Mouse (Mus musculus) midbrain, embryonic 15.5 days (tissue): ENCODE measurements around the gene Fam171a1. TPM values are rescaled to one million over a fixed set of nuclear protein-coding genes. Genes with fewer than 3 reads are reported as not detected.
A peak's percentile ranks its signal among the peaks of the same experiment; 100 is the strongest.
"Not testable (repeated sequence)": the region's sequence is repeated elsewhere in the genome, so short reads cannot be mapped to it uniquely, and the experiment has no call there.

Experiments used
- ATAC-seq: fragments of 200-750 bp; cut with Nextera tagmentation; replicated peaks from 2 replicates; pipeline ENCODE4 v1.8.0; 2017; ENCODE audit warnings: moderate TSS enrichment
- H3K27ac ChIP-seq: fragments of 300-500 bp; sonication (generic); 2 replicates; pipeline ENCODE4 v1.5.1; 2015; ENCODE audit warnings: mild to moderate bottlenecking, inconsistent platforms
- H3K27me3 ChIP-seq: fragments of 300-500 bp; sonication (generic); replicated peaks from 2 replicates; pipeline ENCODE4 v1.6.1; 2015; ENCODE audit warnings: inconsistent platforms
- H3K36me3 ChIP-seq: fragments of 300-500 bp; sonication (generic); replicated peaks from 2 replicates; pipeline ENCODE4 v1.6.1; 2015; ENCODE audit warnings: inconsistent platforms
- H3K4me1 ChIP-seq: fragments of 300-500 bp; sonication (generic); 2 replicates; pipeline ENCODE4 v1.6.1; 2015; ENCODE audit warnings: inconsistent platforms
- H3K4me2 ChIP-seq: fragments of 300-500 bp; sonication (generic); 2 replicates; pipeline ENCODE4 v1.6.1; 2015; ENCODE audit warnings: inconsistent platforms, mild to moderate bottlenecking, moderate library complexity
- H3K4me3 ChIP-seq: fragments of 300-500 bp; sonication (generic); 2 replicates; pipeline ENCODE4 v1.5.1; 2015; ENCODE audit warnings: mild to moderate bottlenecking, inconsistent platforms
- H3K9ac ChIP-seq: fragments of 300-500 bp; sonication (generic); 2 replicates; pipeline ENCODE4 v1.6.1; 2015; ENCODE audit warnings: mild to moderate bottlenecking, inconsistent platforms
- H3K9me3 ChIP-seq: fragments of 300-500 bp; sonication (generic); 2 replicates; pipeline ENCODE4 v1.6.1; 2016; ENCODE audit warnings: inconsistent platforms
- WGBS: fragments of 180-500 bp; shearing (Covaris S2); methylation state at CpG from one replicate; pipeline ENCODE4 v1.1.7; 2015; ENCODE audit warnings: mixed read lengths; 5-methylcytosine and 5-hydroxymethylcytosine counted together
- polyA plus RNA-seq: library from polyadenylated mRNA; unstranded; fragments of >200 nt; fragmentation: Nextera tagmentation; extraction: Ambion mirVana; gene quantifications from 2 replicates; pipeline ENCODE4 v1.2.1, GENCODE M21; 2015

The Fam171a1 gene
- polyA plus RNA-seq, 1 experiment from 2014 or later = 48.3 TPM

DNA sequence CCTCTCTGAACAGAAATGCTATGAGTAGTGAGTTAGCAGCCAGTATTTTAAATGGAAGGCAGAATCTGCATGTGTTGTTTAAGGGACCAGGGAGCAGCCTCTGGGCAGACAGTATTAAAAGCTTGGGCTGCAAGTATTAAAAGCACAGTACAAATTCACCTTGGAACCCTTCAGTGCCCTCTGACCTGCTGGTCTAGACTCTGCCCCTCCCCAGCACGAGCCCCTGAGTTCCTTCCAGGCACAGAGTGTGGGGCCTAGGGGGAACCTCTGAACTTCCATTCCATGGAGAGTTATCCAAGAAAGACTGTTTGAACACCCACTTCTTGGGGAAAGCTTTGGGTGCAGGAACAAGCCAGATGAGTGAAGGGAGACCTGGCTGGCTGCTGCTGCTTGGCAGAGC is 47.6 kb downstream of the Fam171a1 start:
- Histone ChIP-seq H3K4me1 (0 out of 2 replicates have a peak, but pooled peaks cover 2% of the 10 kb centered on the region), H3K4me2 (no peak overlapping the region), H3K9ac (no peak overlapping the region), H3K4me3 (no peak overlapping the region), H3K9me3 (no peaks in the 10 kb centered on the region), H3K27me3 (no peaks in the 10 kb centered on the region), H3K27ac (no peak overlapping the region), H3K36me3 (no peaks in the 10 kb centered on the region)
- ATAC-seq = no peak
- 61% methylated on average over 1 of the region's 1 CpGs for WGBS

- 93% methylated on average over 9 of the region's 9 CpGs for WGBS
- Histone ChIP-seq H3K4me3 (no peak overlapping the region), H3K9me3 (no peaks in the 10 kb centered on the region), H3K27me3 (no peaks in the 10 kb centered on the region), H3K36me3 (no peaks in the 10 kb centered on the region), H3K4me2 (no peak overlapping the region), H3K4me1 (peaks cover 8% of the 10 kb centered on the region), H3K9ac (no peak overlapping the region), H3K27ac (no peak overlapping the region)
- ATAC-seq = no peak
Measured at GRCm38 (mm10) chr2:3163501-3164076, 49.6 kb downstream of the Fam171a1 start.

DNA sequence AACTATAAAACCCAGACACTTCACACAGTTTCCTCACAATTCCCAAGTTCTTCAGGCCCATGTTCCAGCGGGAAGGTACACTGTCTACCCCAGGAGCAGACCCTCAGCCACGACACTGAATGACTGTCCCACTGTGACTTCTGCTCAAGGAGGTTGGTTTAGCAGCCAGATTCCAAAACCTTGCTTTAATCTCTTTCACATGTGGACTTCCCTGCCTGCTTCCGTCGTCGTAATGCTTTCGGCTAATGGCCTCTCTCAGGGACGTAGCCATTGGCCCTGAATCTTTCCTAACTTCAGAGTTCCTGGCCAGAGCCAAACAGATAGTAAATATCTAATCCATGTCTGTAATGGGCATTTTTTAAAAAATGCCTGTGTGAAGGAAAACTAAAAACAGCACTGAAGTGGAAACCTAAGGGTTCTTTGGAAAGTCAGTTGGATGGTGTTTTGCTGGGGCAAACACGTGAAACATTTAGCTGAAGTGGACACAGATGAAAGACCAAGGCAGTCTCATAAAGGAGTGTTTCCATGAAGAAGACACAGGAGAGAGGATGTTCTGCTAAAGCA is 51.1 kb downstream of the Fam171a1 start:
- Histone ChIP-seq H3K36me3 (no peaks in the 10 kb centered on the region), H3K9ac (no peak overlapping the region), H3K4me3 (no peak overlapping the region), H3K9me3 (no peaks in the 10 kb centered on the region), H3K4me2 (no peak overlapping the region), H3K4me1 (peaks cover 22% of the 10 kb centered on the region), H3K27ac (no peak overlapping the region), H3K27me3 (no peaks in the 10 kb centered on the region)
- ATAC-seq = no peak
- 87% methylated on average over 8 of the region's 8 CpGs for WGBS

- Histone ChIP-seq H3K36me3 (no peaks in the 10 kb centered on the region), H3K4me2 (no peak overlapping the region), H3K4me1 (peaks cover 30% of the 10 kb centered on the region), H3K27ac (no peak overlapping the region), H3K4me3 (no peak overlapping the region), H3K9me3 (no peaks in the 10 kb centered on the region), H3K27me3 (no peaks in the 10 kb centered on the region), H3K9ac (no peak overlapping the region)
- no peak for ATAC-seq
- WGBS = 74% methylated on average over 7 of the region's 7 CpGs
Measured at GRCm38 (mm10) chr2:3165890-3166605, 52.0 kb downstream of the Fam171a1 start.

GRCm38 (mm10) chr2:3168719-3169402 is 54.8 kb downstream of the Fam171a1 start:
- peak; percentile 88 for ATAC-seq
- no peaks in the 10 kb centered on the region for H3K36me3 ChIP-seq
- H3K4me3 ChIP-seq = peak overlapping the region; percentile 10; the same call in 1 of the 2 replicates
- H3K27me3 ChIP-seq = no peaks in the 10 kb centered on the region
- peaks cover 47% of the 10 kb centered on the region for H3K4me1 ChIP-seq
- H3K4me2 ChIP-seq = peak overlapping the region; percentile 35
- H3K27ac ChIP-seq = peak overlapping the region; percentile 74
- whole genome bisulfite sequencing = 51% methylated on average over 14 of the region's 14 CpGs
- no peak overlapping the region; the same call in 1 of the 2 replicates for H3K9ac ChIP-seq
- H3K9me3 ChIP-seq = no peaks in the 10 kb centered on the region

GRCm38 (mm10) chr2:3169403-3169747 is 55.4 kb downstream of the Fam171a1 start:
- H3K4me1 ChIP-seq = peaks cover 51% of the 10 kb centered on the region
- H3K4me2 ChIP-seq = peak overlapping the region; percentile 35
- H3K9ac ChIP-seq = no peak overlapping the region
- 43% methylated on average over 3 of the region's 3 CpGs for WGBS
- no peaks in the 10 kb centered on the region for H3K36me3 ChIP-seq
- H3K9me3 ChIP-seq = no peaks in the 10 kb centered on the region
- no peaks in the 10 kb centered on the region for H3K27me3 ChIP-seq
- H3K4me3 ChIP-seq = peak overlapping the region; percentile 10; the same call in 1 of the 2 replicates
- ATAC-seq = peak; percentile 51
- H3K27ac ChIP-seq = peak overlapping the region; percentile 74

- Histone ChIP-seq H3K27me3 (no peaks in the 10 kb centered on the region), H3K36me3 (no peaks in the 10 kb centered on the region), H3K9ac (no peak overlapping the region), H3K27ac (peak overlapping the region; percentile 17; the same call in 1 of the 2 replicates), H3K4me2 (no peak overlapping the region), H3K9me3 (no peaks in the 10 kb centered on the region), H3K4me3 (no peak overlapping the region), H3K4me1 (peaks cover 49% of the 10 kb centered on the region)
- 74% methylated on average over 3 of the region's 3 CpGs for WGBS
- ATAC-seq = no peak
Measured at GRCm38 (mm10) chr2:3171774-3172173, 57.8 kb downstream of the Fam171a1 start.

DNA sequence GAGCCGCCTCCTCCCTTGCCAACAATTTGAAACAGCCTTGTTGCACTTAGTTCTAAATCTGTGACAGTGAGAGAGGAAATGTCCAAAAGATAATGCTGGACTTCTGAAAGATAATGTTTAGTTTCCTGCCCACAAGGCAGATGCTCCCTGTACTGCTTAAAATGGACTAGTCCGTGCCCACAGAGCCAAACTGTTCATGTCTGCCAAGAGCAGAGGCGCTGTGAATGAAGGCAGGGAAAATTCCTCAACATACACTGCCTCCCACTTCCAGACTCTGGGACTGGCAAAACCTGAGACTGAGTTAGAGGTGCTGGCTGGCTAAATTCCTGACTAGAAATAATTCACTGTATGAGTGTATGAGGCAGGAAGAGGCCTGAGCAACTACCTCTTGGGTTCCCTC is 58.6 kb downstream of the Fam171a1 start:
- no peak for ATAC-seq
- H3K27ac ChIP-seq = 0 out of 2 replicates have a peak overlapping the region, but pooled peaks have one; percentile 50

GRCm38 (mm10) chr2:3174890-3175289 is 60.9 kb downstream of the Fam171a1 start:
- Histone ChIP-seq H3K9me3 (no peaks in the 10 kb centered on the region), H3K36me3 (0 out of 2 replicates have a peak, but pooled peaks cover 3% of the 10 kb centered on the region), H3K9ac (no peak overlapping the region), H3K4me2 (no peak overlapping the region), H3K4me1 (peaks cover 31% of the 10 kb centered on the region), H3K4me3 (no peak overlapping the region), H3K27me3 (no peaks in the 10 kb centered on the region), H3K27ac (no peak overlapping the region)
- no peak for ATAC-seq
- 81% methylated on average over 5 of the region's 5 CpGs for whole genome bisulfite sequencing

More for the DNA sequence above, 58.6 kb downstream of the Fam171a1 start:
- 68% methylated on average over 3 of the region's 3 CpGs for WGBS
- Histone ChIP-seq H3K27me3 (no peaks in the 10 kb centered on the region), H3K4me1 (peaks cover 49% of the 10 kb centered on the region), H3K4me3 (no peak overlapping the region), H3K9me3 (no peaks in the 10 kb centered on the region), H3K36me3 (no peaks in the 10 kb centered on the region), H3K9ac (no peak overlapping the region), H3K4me2 (no peak overlapping the region)

- H3K9ac ChIP-seq, ATAC-seq, H3K4me2 ChIP-seq, H3K4me3 ChIP-seq, H3K27me3 ChIP-seq, H3K9me3 ChIP-seq, H3K27ac ChIP-seq, H3K36me3 ChIP-seq: not testable (repeated sequence)
- 92% methylated on average over 4 of the region's 4 CpGs for WGBS
- peaks cover 21% of the 10 kb centered on the region for H3K4me1 ChIP-seq
Measured at GRCm38 (mm10) chr2:3175988-3176387, 62.0 kb downstream of the Fam171a1 start.

- Histone ChIP-seq H3K4me3 (no peak overlapping the region), H3K36me3 (0 out of 2 replicates have a peak, but pooled peaks cover 3% of the 10 kb centered on the region), H3K9me3 (no peaks in the 10 kb centered on the region), H3K4me2 (no peak overlapping the region), H3K27me3 (no peaks in the 10 kb centered on the region), H3K9ac (no peak overlapping the region), H3K4me1 (peaks cover 20% of the 10 kb centered on the region), H3K27ac (no peak overlapping the region)
- no peak for ATAC-seq
- 76% methylated on average over 3 of the region's 3 CpGs for WGBS
Measured at GRCm38 (mm10) chr2:3176751-3177150, 62.7 kb downstream of the Fam171a1 start.

DNA sequence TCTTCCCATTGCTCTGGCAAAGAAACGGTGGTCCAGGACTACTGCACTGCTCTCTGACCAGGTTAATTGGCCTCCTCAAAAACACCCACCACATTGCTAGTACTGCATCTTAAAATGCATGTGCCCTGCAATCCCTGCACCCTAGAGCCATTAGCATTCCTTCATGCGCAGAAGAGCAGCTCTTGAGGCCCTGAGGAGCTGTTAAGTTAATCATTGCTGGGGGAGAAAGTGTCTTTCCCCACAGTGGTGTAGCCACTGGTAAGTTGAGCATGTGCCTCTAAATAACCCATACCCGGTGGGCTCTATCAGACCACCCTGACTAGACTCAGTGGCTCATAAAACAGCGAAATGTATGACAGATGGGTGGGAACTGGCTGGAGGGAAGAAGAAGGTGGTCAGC is 66.5 kb downstream of the Fam171a1 start:
- Histone ChIP-seq H3K36me3 (0 out of 2 replicates have a peak, but pooled peaks cover 3% of the 10 kb centered on the region), H3K4me1 (no peaks in the 10 kb centered on the region), H3K27me3 (no peaks in the 10 kb centered on the region), H3K9ac (no peak overlapping the region), H3K4me3 (no peak overlapping the region), H3K9me3 (no peaks in the 10 kb centered on the region), H3K4me2 (no peak overlapping the region), H3K27ac (no peak overlapping the region)
- WGBS = 89% methylated on average over 4 of the region's 4 CpGs
- ATAC-seq = no peak
